Mouse (Mus musculus) retina, postnatal 1 day (tissue): Measurements from ENCODE around the gene Myrfl.

Experiments
- DNase-seq: peaks from one replicate; pipeline ENCODE4 v3.0.0-alpha.2; 2012

The Myrfl gene

DNA sequence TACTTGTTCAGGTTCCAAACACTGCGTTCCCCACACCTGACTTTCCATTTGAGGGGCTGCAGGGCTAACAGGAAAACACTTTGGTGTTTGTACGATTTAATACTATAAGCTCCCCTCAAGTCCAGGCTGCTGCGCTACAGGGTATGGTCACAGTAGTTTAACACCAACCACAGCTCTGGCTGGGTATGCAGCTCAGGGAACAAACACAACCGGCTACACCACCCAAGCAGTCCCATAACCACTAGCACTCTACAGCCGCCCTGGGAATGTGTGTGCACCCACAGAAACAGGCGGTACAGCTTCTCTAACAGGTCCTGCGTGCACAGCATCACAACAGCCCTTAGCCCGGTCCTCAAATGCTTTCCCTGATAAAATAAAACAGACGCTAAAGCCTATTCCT lies 16.1 kb upstream of the Myrfl start:
- no peak for DNase-seq

DNA sequence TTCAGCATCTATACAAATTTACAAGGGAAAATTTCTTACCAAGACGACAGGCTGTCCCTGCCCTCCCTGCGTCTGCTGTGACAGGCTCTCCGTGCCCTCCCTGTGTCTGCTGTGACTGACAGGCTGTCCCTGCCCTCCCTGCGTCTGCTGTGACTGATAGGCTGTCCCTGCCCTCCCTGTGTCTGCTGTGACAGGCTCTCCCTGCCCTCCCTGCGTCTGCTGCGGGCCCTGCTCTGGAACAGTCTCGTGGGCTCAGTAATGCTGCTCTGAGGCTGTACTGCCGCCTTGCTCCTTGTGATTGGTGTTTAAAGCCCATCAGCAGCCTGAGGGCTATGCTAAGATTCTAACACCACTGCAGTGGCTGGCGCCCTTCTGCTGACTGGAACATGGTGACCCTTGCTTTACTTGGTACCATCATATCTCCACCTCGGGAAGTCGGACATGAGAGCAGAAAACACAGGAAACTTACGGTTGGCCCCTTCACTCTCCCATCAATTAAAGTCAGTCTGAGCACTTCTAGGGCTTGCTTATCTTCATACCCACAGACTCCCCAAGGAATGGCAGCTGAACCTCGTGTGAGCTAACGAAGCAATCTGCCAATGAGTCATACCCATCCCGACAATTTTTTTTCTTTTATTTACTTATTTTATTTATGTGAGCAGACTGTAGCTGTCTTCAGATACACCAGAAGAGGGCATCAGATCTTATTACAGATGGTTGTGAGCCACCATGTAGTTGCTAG lies 12.4 kb upstream of the Myrfl start:
- no peak for DNase-seq

DNA sequence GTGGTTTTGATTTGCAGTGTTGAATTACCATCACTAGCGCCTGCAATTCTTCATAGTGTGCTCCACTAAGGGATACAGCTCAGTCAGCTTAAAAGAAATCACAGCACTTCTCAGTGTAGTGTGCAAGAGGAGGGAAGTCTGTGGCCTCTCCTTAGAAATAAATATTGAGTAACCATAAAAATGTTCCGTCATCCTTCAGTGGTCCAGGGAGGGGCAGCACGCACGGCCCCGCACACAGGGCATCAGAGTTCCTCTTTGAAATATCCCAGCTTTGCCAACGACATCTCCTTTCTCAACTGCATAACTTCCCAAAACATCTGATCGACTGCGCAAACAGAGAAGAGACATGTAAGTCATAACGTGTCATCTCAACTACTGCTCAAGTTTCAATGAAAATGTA lies 10.1 kb upstream of the Myrfl start:
- DNase-seq, result no peak

DNA sequence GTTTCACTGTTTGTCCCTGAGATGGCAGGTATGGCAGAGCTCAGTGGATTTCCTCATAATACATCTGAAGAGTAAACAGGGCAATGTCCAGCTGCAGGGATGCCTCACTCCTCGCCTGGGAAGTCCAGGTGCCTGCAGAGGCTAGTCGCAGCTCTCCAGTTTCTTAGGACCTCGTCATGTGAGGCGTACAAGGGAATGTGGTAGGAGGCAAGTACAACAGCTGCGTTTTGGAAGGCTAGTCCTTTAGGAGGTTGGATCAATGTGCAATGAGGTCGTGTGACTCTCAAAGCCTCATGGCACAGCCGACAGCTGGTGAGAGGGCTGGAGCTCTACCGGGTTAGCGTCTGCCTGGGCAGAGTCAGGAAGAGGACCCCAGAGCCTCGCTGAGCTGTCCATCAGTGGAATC lies 7.8 kb upstream of the Myrfl start:
- peak; percentile 15 for DNase-seq

DNA sequence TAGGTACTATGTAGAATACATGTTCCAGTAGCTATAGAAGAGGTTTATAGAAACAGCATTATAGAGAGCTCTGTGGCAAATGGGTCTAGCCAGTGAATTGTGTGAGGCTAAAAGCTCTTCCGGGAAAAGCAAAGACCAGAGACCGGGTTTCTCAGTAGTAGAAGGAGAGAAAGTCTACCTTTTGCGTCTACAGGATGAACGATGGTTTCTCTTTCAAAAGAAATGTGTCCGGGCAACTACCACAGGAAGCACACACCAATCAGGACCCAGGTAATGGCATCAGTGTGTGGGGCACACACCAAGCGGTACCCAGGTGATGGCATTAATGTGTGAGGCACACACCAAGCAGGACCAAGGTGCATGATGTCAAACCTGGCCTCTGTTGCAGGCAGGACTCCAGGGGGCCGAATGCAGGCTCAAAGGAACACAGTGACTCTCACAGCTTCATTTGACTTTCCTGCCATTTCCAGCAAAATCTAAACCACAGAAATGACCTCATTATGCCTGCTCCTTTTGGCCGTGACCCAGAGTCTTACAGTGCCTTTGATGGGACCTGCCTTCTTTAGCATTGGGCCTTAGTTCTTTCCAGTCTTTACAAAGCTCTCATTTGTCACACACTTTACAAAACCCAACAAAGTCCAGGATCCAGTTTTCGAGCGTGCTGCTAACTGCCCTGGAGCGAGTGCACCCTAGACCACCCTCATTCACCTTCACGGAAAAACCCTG lies 1.4 kb downstream of the Myrfl start:
- no peak for DNase-seq

DNA sequence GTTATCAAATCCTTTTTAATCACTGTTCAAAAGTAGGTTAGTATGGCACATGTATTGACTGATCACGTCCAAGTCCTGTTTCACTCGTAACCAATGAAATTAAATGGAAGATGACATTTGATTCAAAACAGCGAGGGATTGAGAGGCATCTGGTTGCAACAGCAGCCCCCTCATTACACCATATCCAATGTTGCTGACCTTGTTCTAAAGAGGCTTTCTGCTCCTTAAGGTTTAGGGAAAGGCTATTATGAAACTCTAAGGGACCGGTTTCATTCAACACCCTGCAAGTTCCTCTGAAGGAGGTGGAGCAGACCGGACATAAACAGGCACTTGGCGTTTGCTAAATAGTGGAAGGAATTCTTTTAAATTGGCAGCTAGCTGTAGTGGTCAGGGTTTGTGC lies 2.2 kb downstream of the Myrfl start:
- DNase-seq, result no peak

DNA sequence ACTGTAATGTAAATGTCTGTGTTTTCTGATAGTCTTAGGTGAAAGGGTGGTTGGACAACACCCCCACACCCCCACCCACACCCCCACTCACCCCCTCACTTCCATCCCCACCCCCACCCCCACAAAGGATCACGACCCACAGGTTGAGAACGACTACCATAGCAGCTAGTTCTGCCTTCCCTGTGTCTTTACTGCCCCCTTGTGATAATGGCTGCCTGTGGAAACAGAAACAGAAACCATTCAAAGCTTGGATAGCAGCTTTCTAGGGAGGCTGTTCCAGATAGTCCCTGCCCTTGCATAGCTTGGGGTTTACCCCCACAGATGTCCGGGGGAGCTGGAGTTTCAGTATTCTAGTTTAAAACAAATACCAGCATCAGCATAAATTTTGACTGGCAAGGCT lies 3.0 kb downstream of the Myrfl start:
- peak; percentile 62 for DNase-seq

DNA sequence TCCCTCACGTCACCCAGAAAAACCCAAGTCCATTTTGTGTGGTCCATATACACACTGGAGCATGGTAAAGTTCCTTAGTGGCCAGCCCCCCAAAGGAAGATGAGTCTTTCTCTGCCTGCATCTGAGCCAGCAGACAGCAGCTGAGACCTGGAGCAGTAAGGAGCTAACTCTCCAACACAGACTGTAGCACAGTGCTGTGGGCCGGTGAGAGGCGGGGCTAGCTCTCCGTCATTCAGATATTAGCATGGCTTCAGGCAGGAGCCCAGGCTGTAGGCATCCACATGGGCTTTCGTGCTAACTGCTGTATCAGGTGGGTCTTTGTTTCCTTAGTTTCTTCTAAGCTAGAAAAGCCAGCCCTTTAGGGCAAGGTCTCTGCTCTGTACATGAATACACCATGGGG lies 6.1 kb downstream of the Myrfl start:
- DNase-seq, result peak; percentile 29

DNA sequence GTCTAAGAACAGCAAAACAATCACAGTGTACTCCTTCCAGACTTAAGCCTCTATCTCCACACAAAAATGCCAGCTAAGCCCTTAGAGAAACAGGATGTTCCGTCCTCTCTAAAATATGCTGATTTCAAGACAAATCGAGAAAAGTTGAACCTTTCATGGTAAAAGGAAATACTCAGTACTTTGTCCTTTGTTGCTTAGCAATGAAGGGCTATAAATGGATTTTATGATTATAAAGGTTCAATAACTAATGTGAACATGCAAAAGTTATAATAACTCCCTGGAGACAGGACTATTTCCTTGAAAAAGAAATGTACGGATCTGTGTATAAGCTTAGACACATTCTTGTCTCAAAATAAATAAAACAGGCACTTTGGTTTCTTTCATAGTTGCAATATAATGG lies 12.2 kb downstream of the Myrfl start:
- DNase-seq, result no peak

DNA sequence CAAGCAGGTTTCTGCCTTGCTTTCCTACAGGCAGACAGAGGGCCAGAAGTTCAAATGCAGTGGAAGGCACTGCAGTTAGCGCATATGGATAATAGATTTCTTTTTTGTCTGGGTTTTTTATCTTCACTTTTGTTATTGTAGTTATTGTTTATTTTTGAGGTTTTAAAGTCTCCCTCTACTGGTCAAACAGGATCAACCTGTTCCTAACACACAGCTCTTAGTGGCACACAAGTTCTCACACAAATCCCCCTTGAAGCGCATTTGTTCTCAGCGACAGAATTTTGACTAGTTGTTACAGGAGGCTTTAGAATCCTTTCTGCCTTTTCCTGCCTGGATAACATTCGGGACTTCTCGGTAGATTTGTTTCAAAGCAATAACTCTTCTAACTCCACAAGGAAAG lies 13.2 kb downstream of the Myrfl start:
- DNase-seq, result no peak

DNA sequence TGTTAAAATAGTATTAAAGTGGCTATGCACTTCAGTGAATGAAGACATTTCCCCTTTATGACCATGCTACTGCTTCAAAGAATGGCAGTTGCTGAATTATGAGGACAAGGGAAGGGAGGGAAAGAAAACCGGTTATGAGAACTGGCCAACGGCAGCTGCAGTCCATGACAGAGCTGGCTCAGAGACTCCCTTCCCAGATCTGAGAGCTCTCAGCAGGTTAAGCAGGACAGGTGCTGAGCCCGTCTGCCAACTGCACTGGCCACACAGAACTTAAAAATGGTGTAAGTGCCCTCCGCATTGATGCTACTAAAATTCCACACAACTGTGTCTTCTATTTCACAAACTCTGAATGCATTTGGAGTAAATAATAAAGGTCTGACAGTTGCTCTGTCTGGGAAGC lies 19.3 kb downstream of the Myrfl start:
- no peak for DNase-seq

DNA sequence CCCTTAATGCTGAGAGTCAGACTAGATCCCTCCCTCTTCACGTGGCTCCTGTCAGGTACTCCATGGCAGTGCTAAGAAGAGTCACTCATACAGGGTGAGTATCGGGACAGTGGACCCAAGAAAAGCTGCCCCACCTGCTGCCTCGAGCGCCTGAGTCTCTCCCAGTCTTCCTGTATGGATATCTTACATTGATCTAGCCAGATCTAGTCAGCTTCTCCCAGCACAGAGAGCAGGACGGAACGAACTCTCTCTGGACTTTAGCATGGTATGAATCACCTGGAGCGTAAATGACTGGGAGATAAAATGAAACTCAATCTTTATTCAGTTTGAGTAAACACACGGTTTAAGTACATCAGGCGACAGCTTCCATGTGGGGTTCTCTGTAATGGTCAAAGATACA lies 22.2 kb downstream of the Myrfl start:
- no peak for DNase-seq

DNA sequence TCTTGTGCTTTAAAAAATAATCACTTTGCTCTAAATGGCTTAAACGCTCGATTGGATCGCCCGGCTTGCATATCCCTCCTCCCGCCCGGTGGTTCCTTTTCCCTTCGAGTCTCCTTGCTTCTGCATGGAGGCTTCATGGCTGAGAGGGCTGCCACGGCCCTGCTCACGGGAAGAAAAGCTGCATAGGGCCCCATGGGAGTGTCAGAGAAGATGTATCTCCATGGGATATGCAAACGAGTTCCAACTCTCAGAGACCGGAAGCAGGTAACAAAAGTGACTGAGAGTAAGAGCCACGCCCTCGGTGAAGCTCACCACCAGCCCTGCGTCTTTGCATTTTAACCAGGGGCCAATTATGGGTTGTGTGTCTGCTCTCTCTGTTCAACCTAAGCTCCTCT lies 24.7 kb downstream of the Myrfl start:
- no peak for DNase-seq

DNA sequence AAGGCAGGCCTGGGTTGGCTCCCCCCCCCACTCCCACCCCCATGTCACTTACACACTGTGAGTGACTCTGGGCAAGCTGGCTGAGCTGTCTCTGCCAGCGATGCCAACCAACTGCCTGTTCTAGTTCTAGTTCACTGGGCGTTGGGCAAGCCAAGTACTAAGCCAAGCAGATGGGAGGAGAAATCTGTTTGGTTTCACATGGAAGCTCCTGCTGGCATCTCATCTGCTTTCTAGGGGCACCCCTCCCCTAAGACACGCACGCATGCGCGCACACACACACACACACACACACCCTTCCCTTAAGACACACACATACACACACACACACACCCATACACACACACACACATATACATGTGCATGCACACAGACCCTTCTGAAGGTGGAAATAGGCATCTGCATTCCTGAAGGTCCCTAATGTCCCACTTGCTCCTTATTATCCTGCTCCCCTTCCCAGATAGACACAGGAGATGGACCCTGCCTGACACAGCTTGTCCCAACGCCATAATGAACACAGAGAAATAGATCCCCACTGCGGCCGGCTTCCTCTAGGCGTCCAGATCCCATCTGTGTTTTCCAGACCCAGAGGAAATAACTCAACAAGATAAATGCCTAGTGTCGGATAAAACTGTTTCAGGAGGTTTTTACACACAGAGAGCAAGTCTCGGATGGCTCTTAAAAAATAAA lies 25.2 kb downstream of the Myrfl start:
- no peak for DNase-seq

DNA sequence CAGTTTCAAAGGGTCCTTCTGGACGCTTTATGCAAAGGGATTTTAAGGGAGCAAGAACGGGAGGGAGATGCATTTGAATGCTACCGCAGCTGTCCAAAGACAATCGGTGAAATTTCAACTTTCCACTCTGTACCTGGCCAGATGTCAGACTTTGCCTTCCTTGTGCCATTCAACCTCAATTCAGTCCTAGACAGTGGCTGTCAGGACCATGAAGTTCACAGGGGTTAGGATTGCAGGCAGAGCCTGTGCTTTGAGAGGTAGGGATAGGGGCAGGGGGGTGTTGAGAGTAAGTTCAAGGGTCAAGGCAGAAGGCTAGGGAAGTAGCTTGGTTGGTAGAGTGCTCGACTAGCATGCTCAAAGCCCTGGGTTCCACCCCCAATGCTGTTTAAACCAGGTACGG lies 25.9 kb downstream of the Myrfl start:
- DNase-seq, result no peak

DNA sequence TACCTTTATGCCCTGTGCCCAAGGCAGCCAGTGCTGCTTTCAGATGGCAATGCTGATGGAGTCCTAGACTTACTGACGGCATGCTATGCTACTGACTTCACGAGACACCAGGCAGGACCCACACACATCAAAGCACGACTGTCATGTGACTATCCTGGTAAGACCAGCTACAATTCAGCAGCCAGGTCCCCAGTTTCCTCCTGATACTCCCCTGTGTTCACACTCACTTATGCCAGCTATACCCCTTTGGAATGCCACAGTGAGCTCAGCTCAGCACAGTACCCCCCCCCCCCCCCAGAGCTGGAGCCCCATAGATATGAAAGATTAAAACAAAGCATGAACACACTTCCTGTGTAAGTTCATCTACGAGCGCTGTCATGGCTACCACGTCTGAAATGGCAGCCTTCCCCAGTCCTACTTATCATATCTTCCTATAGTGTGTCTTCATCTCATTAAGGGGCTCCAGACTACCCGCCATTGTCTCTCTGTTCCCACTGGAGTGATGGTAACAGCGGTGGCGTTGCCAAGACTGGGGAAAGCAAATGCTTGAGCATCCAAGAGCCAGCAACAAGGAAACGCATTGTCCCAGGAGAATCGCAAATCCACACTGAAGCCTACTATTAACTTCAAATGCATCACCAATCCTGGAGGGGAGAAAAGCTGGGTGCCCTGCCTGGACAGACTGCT lies 43.4 kb downstream of the Myrfl start:
- no peak for DNase-seq

DNA sequence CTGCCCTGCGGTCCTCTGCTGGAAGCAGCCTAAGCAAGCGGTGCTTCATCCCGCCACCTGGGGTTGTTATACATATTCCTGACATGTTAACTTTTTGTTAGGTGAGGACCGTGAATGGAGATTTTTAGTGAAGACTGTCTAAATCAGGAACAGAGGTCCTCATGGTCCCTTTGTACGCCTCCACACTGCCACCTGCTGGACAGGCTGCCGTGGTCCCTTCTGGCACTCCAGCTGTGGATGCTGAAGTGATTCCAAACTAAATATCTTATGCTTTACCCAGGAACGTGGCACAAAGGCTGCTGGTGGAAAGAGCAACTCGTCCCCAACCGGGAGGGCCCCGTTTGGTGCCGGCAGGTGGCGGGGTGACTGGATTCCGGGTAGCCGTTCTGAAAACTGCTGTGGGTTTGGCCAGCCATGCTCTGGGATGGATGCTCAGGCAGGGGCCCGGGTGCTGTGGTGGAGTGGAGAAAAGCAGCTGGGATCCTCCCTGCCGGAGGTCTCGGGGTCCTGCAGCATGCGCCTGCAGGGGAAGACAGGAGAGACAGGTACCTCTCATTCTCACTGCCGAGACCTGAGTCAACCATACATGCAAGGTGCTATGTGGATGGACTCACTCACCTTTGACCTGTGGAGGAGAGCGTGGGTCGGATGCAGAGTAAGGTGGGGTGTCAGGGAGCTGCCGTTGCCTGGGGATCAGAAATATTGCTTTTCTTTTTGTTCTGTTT lies 47.8 kb downstream of the Myrfl start:
- peak; percentile 76 for DNase-seq

DNA sequence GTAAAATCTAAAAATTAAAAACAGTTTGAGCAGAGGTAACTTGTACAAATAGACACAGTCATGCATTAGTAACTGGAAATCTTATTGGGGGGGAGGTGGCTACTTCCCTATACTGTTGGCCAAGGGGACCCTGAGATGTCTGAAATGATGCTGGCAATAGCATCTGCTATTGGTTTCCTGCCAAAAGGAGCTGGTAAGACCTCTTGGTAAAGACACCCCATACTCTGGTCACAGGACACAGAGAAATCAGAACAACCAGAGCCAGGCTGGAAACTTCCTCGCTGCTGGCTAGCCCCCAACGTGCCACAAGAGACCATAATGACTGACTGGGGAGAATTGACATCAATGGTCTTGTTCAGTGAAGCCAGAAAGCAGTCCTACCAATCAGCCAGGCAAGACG lies 55.2 kb downstream of the Myrfl start:
- no peak for DNase-seq

DNA sequence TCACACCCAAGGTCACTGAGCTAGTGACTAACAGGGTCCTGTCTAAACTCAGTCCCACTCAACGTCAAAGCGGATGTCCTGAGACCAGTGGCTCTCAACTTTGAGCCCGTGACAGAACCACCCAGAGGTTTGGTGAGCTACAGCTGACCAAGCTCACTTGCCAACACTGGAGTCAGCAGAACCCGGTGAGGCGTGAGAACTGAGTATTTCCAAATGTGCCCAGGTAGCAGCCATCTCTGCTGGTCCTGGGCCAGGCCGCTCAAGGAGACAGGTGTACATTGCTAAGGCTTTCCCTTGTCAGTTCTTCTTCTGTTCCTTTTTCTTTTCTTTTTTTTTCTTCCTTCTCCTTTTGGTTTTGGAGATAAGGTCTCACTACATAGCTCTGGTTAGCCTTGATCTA lies 66.0 kb downstream of the Myrfl start:
- DNase-seq, result no peak

DNA sequence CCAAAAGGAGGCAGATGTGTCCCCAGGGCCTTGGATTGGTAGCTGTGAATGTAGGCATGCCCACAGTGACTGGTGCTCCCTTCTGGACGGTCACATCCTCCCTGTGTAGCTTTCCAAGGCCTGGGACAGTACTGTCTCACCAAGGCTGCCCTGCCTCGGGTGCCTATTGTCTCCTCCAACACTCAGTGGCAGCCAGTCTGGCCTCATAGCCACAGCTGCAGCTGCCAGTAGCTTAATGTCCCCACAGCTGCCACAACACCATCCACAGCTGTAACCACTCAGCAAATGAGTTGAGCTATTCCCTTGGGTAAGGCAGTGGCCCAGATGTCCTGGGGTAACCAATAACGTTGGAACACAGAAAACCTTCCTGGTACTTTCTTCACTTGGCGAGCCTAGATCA lies 68.6 kb downstream of the Myrfl start:
- peak; percentile 11 for DNase-seq

DNA sequence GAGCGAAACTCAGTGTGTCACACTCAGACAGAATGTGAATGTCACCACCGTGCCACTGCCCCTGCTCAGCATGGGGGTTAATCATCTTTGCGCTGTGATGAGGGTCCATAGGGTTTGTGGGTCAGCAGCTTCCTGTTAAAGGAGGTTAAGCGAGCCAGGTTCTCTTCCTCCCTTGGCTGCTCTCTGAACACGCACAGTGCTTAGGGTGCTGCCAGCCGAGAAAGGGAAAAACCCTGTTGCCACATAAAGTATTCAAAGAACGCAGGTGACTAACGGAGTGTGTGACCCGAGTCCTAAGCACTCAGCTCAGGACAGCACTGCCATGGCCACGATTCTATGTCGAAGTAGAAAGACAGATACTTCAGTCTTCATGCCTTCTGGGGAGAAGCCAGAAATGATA lies 69.4 kb downstream of the Myrfl start:
- no peak for DNase-seq

DNA sequence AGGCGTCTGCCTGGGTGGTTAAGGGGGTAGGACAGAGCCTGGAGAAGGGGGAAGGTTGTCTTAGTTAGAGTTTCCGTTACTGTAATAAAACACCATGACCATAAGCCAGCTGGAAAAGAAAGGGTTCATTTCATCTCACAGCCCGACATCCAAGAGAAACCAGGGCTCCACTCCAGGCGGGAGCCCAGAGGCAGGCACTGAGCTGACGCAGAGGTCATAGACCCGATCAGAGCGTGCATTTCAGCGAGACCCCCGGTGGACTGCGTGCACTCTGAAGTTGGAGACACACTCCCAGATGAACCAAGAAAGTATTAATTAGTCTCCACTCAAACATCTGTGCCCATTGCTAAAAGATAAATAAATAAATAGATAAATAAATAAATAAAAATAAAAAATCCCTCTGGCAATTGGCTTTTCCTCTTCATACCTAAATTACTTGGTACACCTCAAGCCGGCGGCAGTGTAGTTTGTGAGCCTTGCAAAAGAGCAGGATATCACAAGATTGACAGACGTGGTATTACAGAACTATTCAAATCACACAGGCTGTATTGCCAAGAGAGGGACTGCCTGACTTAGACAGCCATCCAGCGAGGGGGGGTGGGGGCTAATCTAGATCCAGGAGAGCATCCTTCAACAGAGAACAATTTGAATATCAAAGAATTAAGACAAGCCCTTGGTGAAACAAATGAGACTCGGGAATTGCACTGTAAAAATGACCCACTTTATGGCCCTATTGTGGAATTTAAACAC lies 81.2 kb downstream of the Myrfl start:
- no peak for DNase-seq
